Mouse (Mus musculus) mature B cell (primary cell): ENCODE data around the gene Atp2b4.

ENCODE experiments used
- in situ Hi-C: fragments of 300-500 bp; cut with MboI; formaldehyde crosslinking; loops from 2 replicates; pipeline ENCODE4 v1.14.3; 2019

Gene Atp2b4

GRCm38 (mm10) chr1:133658878-133659277 lies 142.0 kb downstream of the Atp2b4 start:
- in situ Hi-C loops: no loop called here

- in situ Hi-C loops: no loop called here
Measured at GRCm38 (mm10) chr1:133656811-133657210, 144.0 kb downstream of the Atp2b4 start.

- in situ Hi-C loops: no loop called here
Measured at GRCm38 (mm10) chr1:133653033-133653432, 147.8 kb downstream of the Atp2b4 start.

GRCm38 (mm10) chr1:133650288-133651055 lies 150.4 kb downstream of the Atp2b4 start:
- in situ Hi-C loops: no loop called here
